Mouse (Mus musculus) erythroblast, embryonic 14.5 days (primary cell): ENCODE results near the gene N4bp1. TPM values are rescaled to one million over a fixed set of nuclear protein-coding genes. Genes with fewer than 3 reads are reported as not detected.

ENCODE experiments used
- H3K27me3 ChIP-seq: 2 replicates; pipeline ENCODE4 v1.6.1; 2012; ENCODE audit warnings: inconsistent platforms; ENCODE audit not compliant: control insufficient read depth
- H3K36me3 ChIP-seq: 2 replicates; pipeline ENCODE4 v1.6.1; 2012; ENCODE audit warnings: mild to moderate bottlenecking, inconsistent platforms; ENCODE audit not compliant: control insufficient read depth
- H3K4me1 ChIP-seq: 2 replicates; pipeline ENCODE4 v1.6.1; 2012; ENCODE audit warnings: inconsistent platforms; ENCODE audit not compliant: control insufficient read depth
- H3K4me3 ChIP-seq: replicated peaks from 2 replicates; pipeline ENCODE3; 2012; ENCODE audit warnings: moderate library complexity, mild to moderate bottlenecking, inconsistent platforms
- H3K9me3 ChIP-seq: 2 replicates; pipeline ENCODE4 v1.6.1; 2012; ENCODE audit warnings: low read length, inconsistent platforms, mixed read lengths; ENCODE audit not compliant: control insufficient read depth
- GATA1 ChIP-seq: IDR thresholded peaks from 2 replicates; pipeline ENCODE4 v1.6.1; 2012; ENCODE audit warnings: low read length, inconsistent platforms, mixed read lengths
- TAL1 ChIP-seq: IDR thresholded peaks from 3 replicates; pipeline ENCODE4 v1.6.1; 2012; ENCODE audit warnings: low read length, inconsistent platforms, mixed read lengths
- polyA plus RNA-seq: library from polyadenylated mRNA; stranded (reverse); fragments of >175 nt; gene quantifications from 2 replicates; pipeline ENCODE4 v1.2.3, GENCODE M21; 2012

N4bp1 gene
- polyA plus RNA-seq, 1 experiment, result 0.37 TPM

- H3K27me3 ChIP-seq, result no peaks in the 10 kb centered on the region
- no peak overlapping the region for H3K4me3 ChIP-seq
- TF ChIP-seq TAL1 (no peak), GATA1 (no peak)
- no peaks in the 10 kb centered on the region for H3K36me3 ChIP-seq
- peaks cover 38% of the 10 kb centered on the region for H3K4me1 ChIP-seq
- no peaks in the 10 kb centered on the region for H3K9me3 ChIP-seq
These were observed 57.9 kb downstream of the N4bp1 start for GRCm38 (mm10) chr8:86827199-86827598.

- H3K36me3 ChIP-seq, result no peaks in the 10 kb centered on the region
- H3K4me1 ChIP-seq, result peaks cover 43% of the 10 kb centered on the region
- peak overlapping the region; percentile 30 for H3K4me3 ChIP-seq
- H3K27me3 ChIP-seq, result no peaks in the 10 kb centered on the region
- TF ChIP-seq GATA1 (no peak), TAL1 (no peak)
- no peaks in the 10 kb centered on the region for H3K9me3 ChIP-seq
These were observed 58.5 kb downstream of the N4bp1 start for GRCm38 (mm10) chr8:86826538-86826937.

GRCm38 (mm10) chr8:86825674-86826448 is 59.2 kb downstream of the N4bp1 start:
- peaks cover 48% of the 10 kb centered on the region for H3K4me1 ChIP-seq
- H3K27me3 ChIP-seq, result no peaks in the 10 kb centered on the region
- peak overlapping the region; percentile 30 for H3K4me3 ChIP-seq
- H3K9me3 ChIP-seq, result no peaks in the 10 kb centered on the region
- H3K36me3 ChIP-seq, result no peaks in the 10 kb centered on the region
- TF ChIP-seq GATA1 (no peak), TAL1 (no peak)

GRCm38 (mm10) chr8:86824735-86825134 is 60.3 kb downstream of the N4bp1 start:
- Histone ChIP-seq H3K4me1 (peaks cover 55% of the 10 kb centered on the region), H3K27me3 (no peaks in the 10 kb centered on the region), H3K36me3 (no peaks in the 10 kb centered on the region), H3K9me3 (no peaks in the 10 kb centered on the region), H3K4me3 (no peak overlapping the region)
- TF ChIP-seq TAL1 (no peak), GATA1 (no peak)

- Histone ChIP-seq H3K36me3 (no peaks in the 10 kb centered on the region), H3K9me3 (no peaks in the 10 kb centered on the region), H3K27me3 (no peaks in the 10 kb centered on the region), H3K4me3 (no peak overlapping the region), H3K4me1 (peaks cover 32% of the 10 kb centered on the region)
- TF ChIP-seq GATA1, result no peak
- TF ChIP-seq TAL1, result no peak
These were observed 64.3 kb downstream of the N4bp1 start for GRCm38 (mm10) chr8:86820756-86821201.

- H3K4me1 ChIP-seq, result peaks cover 27% of the 10 kb centered on the region
These were observed 64.8 kb downstream of the N4bp1 start for GRCm38 (mm10) chr8:86820186-86820755.

GRCm38 (mm10) chr8:86819426-86819825 is 65.6 kb downstream of the N4bp1 start:
- no peaks in the 10 kb centered on the region for H3K9me3 ChIP-seq
- H3K4me1 ChIP-seq, result peaks cover 24% of the 10 kb centered on the region
- H3K4me3 ChIP-seq, result no peak overlapping the region
- peaks cover 2% of the 10 kb centered on the region; the same call in 1 of the 2 replicates for H3K27me3 ChIP-seq
- no peaks in the 10 kb centered on the region for H3K36me3 ChIP-seq
- no peak for TF ChIP-seq TAL1
- TF ChIP-seq GATA1, result no peak

More at GRCm38 (mm10) chr8:86820186-86820755, 64.8 kb downstream of the N4bp1 start:
- TF ChIP-seq GATA1 (no peak), TAL1 (no peak)
- H3K27me3 ChIP-seq, result peaks cover 1% of the 10 kb centered on the region; the same call in 1 of the 2 replicates
- H3K36me3 ChIP-seq, result no peaks in the 10 kb centered on the region
- no peak overlapping the region for H3K4me3 ChIP-seq
- no peaks in the 10 kb centered on the region for H3K9me3 ChIP-seq

- H3K4me3 ChIP-seq, result no peak overlapping the region
- H3K27me3 ChIP-seq, result no peaks in the 10 kb centered on the region
- no peaks in the 10 kb centered on the region for H3K36me3 ChIP-seq
- TF ChIP-seq GATA1, result no peak
- TF ChIP-seq TAL1, result no peak
- H3K4me1 ChIP-seq, result no peaks in the 10 kb centered on the region
- no peaks in the 10 kb centered on the region; the same call in 1 of the 2 replicates for H3K9me3 ChIP-seq
These were observed 75.8 kb downstream of the N4bp1 start for GRCm38 (mm10) chr8:86808990-86809960.

GRCm38 (mm10) chr8:86808239-86808638 is 76.8 kb downstream of the N4bp1 start:
- TF ChIP-seq GATA1, result no peak
- TF ChIP-seq TAL1, result no peak
- Histone ChIP-seq H3K27me3 (no peaks in the 10 kb centered on the region), H3K4me3 (no peak overlapping the region), H3K36me3 (no peaks in the 10 kb centered on the region), H3K9me3 (no peaks in the 10 kb centered on the region; the same call in 1 of the 2 replicates), H3K4me1 (peaks cover 2% of the 10 kb centered on the region)
